Mouse (Mus musculus) testis, adult 2 months (tissue): ENCODE measurements around the gene Pip4k2a.

Source experiments
- CTCF ChIP-seq: fragments of 200-500 bp; IDR thresholded peaks from 2 replicates; pipeline ENCODE4 v1.5.1; 2012; ENCODE audit warnings: low read depth, mild to moderate bottlenecking, inconsistent platforms, low read length, moderate library complexity; ENCODE audit not compliant: control insufficient read depth, insufficient read depth, insufficient replicate concordance
- POLR2A ChIP-seq: fragments of 200-500 bp; IDR thresholded peaks from 2 replicates; pipeline ENCODE4 v1.6.1; 2012; ENCODE audit warnings: low read depth, mild to moderate bottlenecking, inconsistent platforms, low read length, moderate library complexity; ENCODE audit not compliant: control insufficient read depth

DNA sequence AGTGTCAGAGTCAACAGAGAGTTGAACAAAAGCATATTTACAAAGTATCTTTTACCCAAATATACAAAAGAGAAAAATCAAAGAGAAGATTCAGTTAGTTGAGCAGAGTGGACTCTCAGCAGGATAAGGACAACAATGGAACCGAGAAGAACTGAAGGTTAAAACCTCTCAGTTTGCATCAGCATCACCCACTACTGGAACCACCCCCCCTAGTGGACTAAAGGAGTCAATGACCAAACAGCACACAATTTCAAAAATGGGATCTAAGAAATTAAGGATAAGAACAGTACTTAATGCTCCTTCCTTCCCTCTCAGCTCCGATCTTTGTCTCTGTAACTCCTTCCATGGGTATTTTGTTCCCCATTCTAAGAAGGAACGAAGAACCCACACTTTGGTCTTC lies 113.6 kb downstream of the Pip4k2a start:
- TF ChIP-seq POLR2A: no peak
- no peak for TF ChIP-seq CTCF
